Mouse (Mus musculus) stomach, embryonic 14.5 days (tissue): Measurements from ENCODE around the gene Vwa5b2. TPM values are rescaled to one million over a fixed set of nuclear protein-coding genes. Genes with fewer than 3 reads are reported as not detected.

Experiments
- ATAC-seq: fragments of 200-750 bp; cut with Nextera tagmentation; 2 replicates; pipeline ENCODE4 v1.8.0; 2017; ENCODE audit warnings: low read depth, moderate TSS enrichment; ENCODE audit not compliant: insufficient number of reproducible peaks, insufficient read depth, low FRiP score
- H3K27ac ChIP-seq: fragments of 300-500 bp; sonication (generic); 2 replicates; pipeline ENCODE4 v1.5.1; 2014; ENCODE audit warnings: mild to moderate bottlenecking, low read length, moderate library complexity, mixed read lengths
- H3K27me3 ChIP-seq: fragments of 300-500 bp; sonication (generic); 2 replicates; pipeline ENCODE4 v1.6.1; 2014; ENCODE audit warnings: low read length, control low read depth, mixed read lengths; ENCODE audit not compliant: control insufficient read depth, insufficient read depth
- H3K36me3 ChIP-seq: fragments of 300-500 bp; sonication (generic); 2 replicates; pipeline ENCODE4 v1.6.1; 2014; ENCODE audit warnings: mild to moderate bottlenecking, control low read depth, low read length, moderate library complexity, mixed read lengths; ENCODE audit not compliant: control insufficient read depth, insufficient read depth
- H3K4me1 ChIP-seq: fragments of 300-500 bp; sonication (generic); 2 replicates; pipeline ENCODE4 v1.6.1; 2014; ENCODE audit warnings: low read length, control low read depth, mixed read lengths; ENCODE audit not compliant: control insufficient read depth, insufficient read depth
- H3K4me2 ChIP-seq: fragments of 300-500 bp; sonication (generic); replicated peaks from 2 replicates; pipeline ENCODE4 v1.6.1; 2014; ENCODE audit warnings: low read depth, low read length, control low read depth
- H3K4me3 ChIP-seq: fragments of 300-500 bp; sonication (generic); 2 replicates; pipeline ENCODE4 v1.5.1; 2014; ENCODE audit warnings: low read depth, low read length, control low read depth
- H3K9ac ChIP-seq: fragments of 300-500 bp; sonication (generic); replicated peaks from 2 replicates; pipeline ENCODE4 v1.6.1; 2014; ENCODE audit warnings: low read depth, mild to moderate bottlenecking, control low read depth, low read length, moderate library complexity, mixed read lengths
- H3K9me3 ChIP-seq: fragments of 300-500 bp; sonication (generic); 2 replicates; pipeline ENCODE4 v1.6.1; 2016; ENCODE audit warnings: low read depth, low read length, control low read depth; ENCODE audit not compliant: control insufficient read depth
- WGBS: fragments of 180-500 bp; shearing (Covaris S2); extraction: QIAGEN DNeasy Blood & Tissue Kit; methylation state at CpG from one replicate; pipeline ENCODE4 v1.1.7; 2014; 5-methylcytosine and 5-hydroxymethylcytosine counted together
- polyA plus RNA-seq: library from polyadenylated mRNA; unstranded; fragments of >200 nt; fragmentation: Nextera tagmentation; extraction: Ambion mirVana; gene quantifications from 2 replicates; pipeline ENCODE4 v1.2.1, GENCODE M21; 2014

The Vwa5b2 gene
- polyA plus RNA-seq, 1 experiment from 2014 or later = 4.3 TPM

- peaks cover 44% of the 10 kb centered on the region for H3K36me3 ChIP-seq
These were observed 36.7 kb upstream of the Vwa5b2 start for GRCm38 (mm10) chr16:20552594-20552993.

GRCm38 (mm10) chr16:20555000-20555399, 34.3 kb upstream of the Vwa5b2 start:
- H3K27me3 ChIP-seq = no peaks in the 10 kb centered on the region
- H3K36me3 ChIP-seq = peaks cover 64% of the 10 kb centered on the region
- no peak overlapping the region for H3K4me3 ChIP-seq
- H3K9me3 ChIP-seq = no peaks in the 10 kb centered on the region
- H3K4me1 ChIP-seq = no peaks in the 10 kb centered on the region
- H3K9ac ChIP-seq = no peak overlapping the region
- no peak overlapping the region for H3K4me2 ChIP-seq
- no peak overlapping the region for H3K27ac ChIP-seq
- ATAC-seq = no peak
- WGBS = 91% methylated on average over 6 of the region's 6 CpGs

More at GRCm38 (mm10) chr16:20552594-20552993, 36.7 kb upstream of the Vwa5b2 start:
- H3K4me1 ChIP-seq = peaks cover 10% of the 10 kb centered on the region
- no peaks in the 10 kb centered on the region for H3K9me3 ChIP-seq
- H3K27me3 ChIP-seq = no peaks in the 10 kb centered on the region
- H3K9ac ChIP-seq = no peak overlapping the region
- H3K4me3 ChIP-seq = no peak overlapping the region
- 100% methylated on average over 1 of the region's 1 CpGs for WGBS
- no peak overlapping the region for H3K27ac ChIP-seq
- no peak for ATAC-seq
- H3K4me2 ChIP-seq = no peak overlapping the region

- 68% methylated on average over 7 of the region's 7 CpGs for WGBS
- no peak overlapping the region for H3K27ac ChIP-seq
These were observed 31.9 kb upstream of the Vwa5b2 start for GRCm38 (mm10) chr16:20557381-20557780.

GRCm38 (mm10) chr16:20565075-20565474, 24.2 kb upstream of the Vwa5b2 start:
- WGBS = 39% methylated on average over 1 of the region's 1 CpGs
- Histone ChIP-seq H3K27ac (no peak overlapping the region), H3K36me3 (peaks cover 18% of the 10 kb centered on the region), H3K9ac (no peak overlapping the region), H3K4me2 (no peak overlapping the region), H3K9me3 (no peaks in the 10 kb centered on the region), H3K27me3 (no peaks in the 10 kb centered on the region), H3K4me1 (no peaks in the 10 kb centered on the region), H3K4me3 (no peak overlapping the region)
- no peak for ATAC-seq

More at GRCm38 (mm10) chr16:20557381-20557780, 31.9 kb upstream of the Vwa5b2 start:
- Histone ChIP-seq H3K36me3 (peaks cover 59% of the 10 kb centered on the region), H3K27me3 (no peaks in the 10 kb centered on the region), H3K4me3 (no peak overlapping the region), H3K4me2 (no peak overlapping the region), H3K9me3 (no peaks in the 10 kb centered on the region), H3K9ac (no peak overlapping the region), H3K4me1 (no peaks in the 10 kb centered on the region)
- ATAC-seq = no peak

GRCm38 (mm10) chr16:20589939-20590679, 838 bp downstream of the Vwa5b2 start:
- Histone ChIP-seq H3K9ac (peak overlapping the region; percentile 22; the same call in 1 of the 2 replicates), H3K27me3 (peaks cover 27% of the 10 kb centered on the region), H3K4me2 (peak overlapping the region; percentile 92), H3K9me3 (no peaks in the 10 kb centered on the region), H3K27ac (no peak overlapping the region), H3K4me1 (peaks cover 22% of the 10 kb centered on the region), H3K36me3 (no peaks in the 10 kb centered on the region), H3K4me3 (peak overlapping the region; percentile 46)
- under 1% methylated on average over 38 of the region's 39 CpGs for WGBS
- ATAC-seq = peak; percentile 67

- peaks cover 27% of the 10 kb centered on the region for H3K27me3 ChIP-seq
These were observed 1.4 kb downstream of the Vwa5b2 start for GRCm38 (mm10) chr16:20590680-20591038.

GRCm38 (mm10) chr16:20591076-20591705, 1.9 kb downstream of the Vwa5b2 start:
- Histone ChIP-seq H3K4me2 (peak overlapping the region; percentile 92), H3K9ac (no peak overlapping the region), H3K4me3 (peak overlapping the region; percentile 46), H3K27ac (no peak overlapping the region), H3K9me3 (no peaks in the 10 kb centered on the region), H3K4me1 (peaks cover 22% of the 10 kb centered on the region), H3K27me3 (peaks cover 27% of the 10 kb centered on the region), H3K36me3 (no peaks in the 10 kb centered on the region)
- WGBS = 4% methylated on average over 48 of the region's 48 CpGs
- ATAC-seq = 0 out of 2 replicates have a peak, but pooled peaks have one; percentile 3

More at GRCm38 (mm10) chr16:20590680-20591038, 1.4 kb downstream of the Vwa5b2 start:
- Histone ChIP-seq H3K27ac (no peak overlapping the region), H3K36me3 (no peaks in the 10 kb centered on the region), H3K4me1 (peaks cover 22% of the 10 kb centered on the region), H3K9me3 (no peaks in the 10 kb centered on the region), H3K9ac (0 out of 2 replicates have a peak overlapping the region, but pooled peaks have one; percentile 22), H3K4me2 (peak overlapping the region; percentile 92), H3K4me3 (peak overlapping the region; percentile 46)
- WGBS = 3% methylated on average over 17 of the region's 17 CpGs
- ATAC-seq = peak; percentile 20; the same call in 1 of the 2 replicates

- H3K4me3 ChIP-seq = no peak overlapping the region
- no peak overlapping the region for H3K4me2 ChIP-seq
- H3K27ac ChIP-seq = no peak overlapping the region
- no peaks in the 10 kb centered on the region for H3K36me3 ChIP-seq
- ATAC-seq = no peak
- 82% methylated on average over 7 of the region's 7 CpGs for WGBS
- peaks cover 18% of the 10 kb centered on the region for H3K27me3 ChIP-seq
- H3K9me3 ChIP-seq = no peaks in the 10 kb centered on the region
- H3K4me1 ChIP-seq = peaks cover 13% of the 10 kb centered on the region
- no peak overlapping the region for H3K9ac ChIP-seq
These were observed 5.9 kb downstream of the Vwa5b2 start for GRCm38 (mm10) chr16:20595060-20595673.
